Mouse (Mus musculus): ENCODE measurements around the gene Tatdn3.

DNA sequence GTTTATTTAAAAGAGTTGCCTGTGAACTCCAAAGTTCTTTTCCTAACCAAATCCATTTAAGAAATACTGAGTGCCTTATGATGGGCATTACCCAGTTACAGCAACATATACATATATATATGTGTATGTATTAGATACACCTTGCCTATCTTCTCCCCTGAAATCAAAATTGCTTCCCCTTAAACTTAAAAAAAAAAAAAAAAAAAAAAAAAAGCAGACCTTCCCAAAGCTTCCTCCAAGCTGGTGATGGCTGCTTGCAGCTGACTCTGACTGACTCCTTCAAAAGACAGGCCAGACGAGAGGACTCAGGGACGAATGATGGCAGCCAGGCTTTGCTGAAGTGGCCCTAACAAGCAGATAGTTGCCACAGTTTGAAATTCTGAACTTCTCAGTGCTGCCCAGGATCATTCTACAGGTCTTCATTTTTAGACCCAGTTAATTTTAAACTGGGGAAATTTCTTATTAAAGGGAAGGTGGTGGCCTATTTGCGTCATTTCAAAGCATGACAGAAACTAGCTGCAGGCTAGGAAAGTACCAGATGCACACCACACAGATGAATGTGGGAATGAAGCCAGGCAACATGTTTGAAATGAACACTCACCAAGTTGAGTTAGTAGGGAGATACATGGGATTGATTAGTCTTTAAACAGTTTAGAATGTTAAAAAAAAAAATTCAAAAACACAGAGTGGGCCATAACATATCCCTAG, 42.4 kb downstream of the Tatdn3 start:
- TF ChIP-seq FLI1 (IDR thresholded peaks at IDR 0.05; ENCODE audit: low read length): no peak
- TF ChIP-seq GATA1 (IDR thresholded peaks at IDR 0.05; ENCODE audit: borderline replicate concordance, low read length): no peak
